Comparison of ENCODE assay signal across 15 mouse cellular contexts in the genomic region with DNA sequence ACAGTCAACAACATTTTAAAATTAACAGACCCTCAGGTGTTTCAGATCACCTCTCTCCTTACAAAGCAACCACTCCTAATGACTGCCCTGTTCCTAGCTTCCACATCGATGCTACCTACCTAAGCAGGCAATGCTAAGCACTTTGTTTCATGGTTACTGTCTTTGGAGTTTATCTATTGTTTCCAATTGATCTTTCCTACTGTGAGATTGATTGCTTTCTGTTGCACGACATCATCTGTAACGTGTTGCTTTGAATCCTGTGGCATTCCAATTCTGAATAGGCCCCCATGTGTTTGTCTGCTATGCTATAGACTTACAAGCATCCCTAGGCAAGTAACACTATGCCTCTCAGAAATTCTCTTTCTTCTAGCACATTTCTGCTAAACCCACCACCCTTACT.
"Had no signal": no experiment of that assay in that cellular context is flagged by ENCODE, and none has a peak within 500 bp of the region (broad histone marks: within the 10 kb centered on the region; RNA-seq: fewer than 3 reads in every experiment).

No protein-coding gene starts in this region.

- H3K4me1 ChIP-seq: neural tube, embryonic 15.5 days; stomach, embryonic 15.5 days had no signal

- H3K4me2 ChIP-seq: neural tube, embryonic 15.5 days; stomach, embryonic 15.5 days had no signal

- H3K9me3 ChIP-seq: neural tube, embryonic 15.5 days; stomach, embryonic 15.5 days had no signal

- H3K27ac ChIP-seq: neural tube, embryonic 15.5 days; stomach, embryonic 15.5 days; stomach, postnatal 0 days had no signal

- DNase-seq: retina, postnatal 1 day; right cerebral cortex, adult 18-20 months; right cerebral cortex, postnatal 14 days; right cerebral cortex, postnatal 25 days; right cerebral cortex, postnatal 4 days; spleen, adult 18-20 months; thymus, adult 18-20 months; thymus, adult 2 months; thymus, postnatal 14 days; thymus, postnatal 25 days; thymus, postnatal 36 days; thymus, postnatal 4 days had no signal

- H3K9ac ChIP-seq: neural tube, embryonic 15.5 days; stomach, embryonic 15.5 days had no signal

- H3K27me3 ChIP-seq: neural tube, embryonic 15.5 days; stomach, embryonic 15.5 days had no signal

- H3K4me3 ChIP-seq: neural tube, embryonic 15.5 days; stomach, embryonic 15.5 days had no signal

- H3K36me3 ChIP-seq: neural tube, embryonic 15.5 days; stomach, embryonic 15.5 days had no signal
